Mouse (Mus musculus) MEL (cell line): ENCODE measurements around the gene Gm8005. TPM values are rescaled to one million over a fixed set of nuclear protein-coding genes. Genes with fewer than 3 reads are reported as not detected.
"Not testable (repeated sequence)": the region's sequence is repeated elsewhere in the genome, so short reads cannot be mapped to it uniquely, and the experiment has no call there.

ENCODE experiments used
- DNase-seq: peaks from one replicate; pipeline ENCODE4 v3.0.0; 2011; ENCODE audit warnings: low read depth, low spot score
- H3K27ac ChIP-seq: 2 replicates; pipeline ENCODE4 v1.5.1; 2012; ENCODE audit warnings: low read depth, mild to moderate bottlenecking, control low read depth, low read length, moderate library complexity; ENCODE audit not compliant: control insufficient read depth
- H3K27me3 ChIP-seq, 2 experiments: fragments of 150-350 bp in 1 of 2; sonication (generic) in 1 of 2; 2 replicates each; pipeline ENCODE4 v1.6.1; 2012; ENCODE audit warnings: low read length in 2 of 2, mild to moderate bottlenecking in 2 of 2, improper control_type of control experiment in 1 of 2, moderate library complexity in 1 of 2; ENCODE audit not compliant: insufficient read depth in 2 of 2, control insufficient read depth in 1 of 2
- H3K36me3 ChIP-seq, 2 experiments: 2 replicates each; pipeline ENCODE4 v1.6.1; 2012 to 2014; ENCODE audit warnings: low read length in 2 of 2, improper control_type of control experiment in 1 of 2, inconsistent platforms in 1 of 2, mild to moderate bottlenecking in 1 of 2; ENCODE audit not compliant: insufficient read depth in 2 of 2, control insufficient read depth in 1 of 2
- H3K4me1 ChIP-seq, 2 experiments: fragments of 150-350 bp in 1 of 2; sonication (generic) in 1 of 2; 2 replicates each; pipeline ENCODE4 v1.6.1; 2012; ENCODE audit warnings: low read length in 2 of 2, improper control_type of control experiment in 1 of 2, mild to moderate bottlenecking in 1 of 2; ENCODE audit not compliant: insufficient read depth in 2 of 2, control insufficient read depth in 1 of 2
- H3K4me3 ChIP-seq, 2 experiments: fragments of 150-350 bp in 1 of 2; sonication (generic) in 1 of 2; 2 replicates each; pipeline ENCODE4 v1.5.1; 2012; ENCODE audit warnings: low read depth in 2 of 2, low read length in 2 of 2, mild to moderate bottlenecking in 2 of 2, moderate library complexity in 2 of 2, control low read depth in 1 of 2, improper control_type of control experiment in 1 of 2; ENCODE audit not compliant: control insufficient read depth in 1 of 2, insufficient read depth in 1 of 2
- H3K79me2 ChIP-seq: 2 replicates; pipeline ENCODE4 v1.6.1; 2012; ENCODE audit warnings: mild to moderate bottlenecking, low read length, moderate library complexity; ENCODE audit not compliant: control insufficient read depth, poor library complexity, insufficient read depth
- H3K9ac ChIP-seq: 2 replicates; pipeline ENCODE4 v1.6.1; 2012; ENCODE audit warnings: low read depth, mild to moderate bottlenecking, control low read depth, low read length, moderate library complexity; ENCODE audit not compliant: control insufficient read depth, poor library complexity, severe bottlenecking
- H3K9me3 ChIP-seq: fragments of 150-350 bp; sonication (generic); replicated peaks from 2 replicates; pipeline ENCODE4 v1.6.1; 2012; ENCODE audit warnings: mild to moderate bottlenecking, low read length, improper control_type of control experiment, moderate library complexity; ENCODE audit not compliant: insufficient read depth
- polyA plus RNA-seq, 2 experiments: library from polyadenylated mRNA; stranded (reverse) in 1 of 2; unstranded in 1 of 2; fragments of >175 nt in 1 of 2; fragments of >200 nt in 1 of 2; gene quantifications; 2 replicates each; pipeline versions ENCODE4 v1.2.1 to v1.2.4; 2012; ENCODE audit warnings: low replicate concordance in 2 of 2, low read depth in 1 of 2; ENCODE audit not compliant: insufficient read length in 2 of 2, insufficient read depth in 1 of 2, missing spikeins in 1 of 2
- total RNA-seq: library from RNA; depleted of rRNA; stranded (reverse); fragments of 300-350 nt; gene quantifications from 2 replicates; pipeline ENCODE4 v1.2.3, GENCODE M21; 2012; rRNA removed

Gm8005 gene
- not detected in 2 replicates for total RNA-seq
- polyA plus RNA-seq: not detected

DNA sequence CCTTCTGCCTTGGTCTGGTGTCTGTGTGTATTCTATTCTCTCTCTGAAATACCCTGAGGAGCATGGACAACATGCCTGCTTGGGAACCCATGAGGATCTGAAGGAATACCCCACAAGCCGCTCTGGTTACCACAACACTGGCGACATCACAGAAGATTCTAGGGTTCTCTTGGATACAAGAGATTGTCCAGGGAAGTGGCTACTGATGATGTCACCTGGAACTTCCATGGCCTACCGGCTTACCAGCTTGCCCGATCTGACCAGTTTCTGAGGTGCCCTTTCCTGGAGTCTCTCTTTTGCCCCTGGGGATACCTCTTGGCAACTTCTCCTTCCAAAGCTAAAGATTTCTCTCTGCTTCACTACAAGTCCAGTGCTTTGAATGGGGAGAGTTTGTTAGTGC is at the start of gene Gm8005:
Gm8005 (minus strand) TSS at position 101 of the 400 bp plus-strand sequence.
- not testable (repeated sequence) for H3K79me2 ChIP-seq, H3K9ac ChIP-seq, H3K27ac ChIP-seq, H3K9me3 ChIP-seq, DNase-seq, H3K4me3 ChIP-seq, H3K36me3 ChIP-seq, H3K4me1 ChIP-seq, H3K27me3 ChIP-seq

DNA sequence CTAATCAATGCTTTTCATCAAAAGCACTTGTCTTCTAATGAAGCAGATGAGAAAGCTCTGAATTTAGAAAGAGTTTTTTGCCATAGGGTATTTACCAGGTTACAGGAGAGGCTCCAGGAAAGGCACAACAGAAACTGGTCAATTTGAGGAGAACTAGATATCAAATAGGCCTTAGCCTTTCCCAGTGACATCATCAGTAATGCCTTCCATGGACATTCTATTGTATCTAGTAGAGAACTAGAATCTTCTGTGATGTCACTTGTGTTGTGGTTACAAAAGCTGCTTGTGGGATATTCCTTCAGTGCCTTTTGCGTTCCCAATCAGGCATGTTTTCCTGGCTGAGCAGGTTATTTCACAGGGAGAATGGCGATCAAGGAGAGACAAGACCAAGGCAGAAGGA is 24.1 kb upstream of the Gm8005 start, which contains the start of gene Gm8011:
Gm8011 (plus strand) TSS at position 301 of the 400 bp plus-strand sequence.
- H3K4me1 ChIP-seq, H3K9ac ChIP-seq, H3K36me3 ChIP-seq, H3K27ac ChIP-seq, DNase-seq, H3K4me3 ChIP-seq, H3K9me3 ChIP-seq, H3K27me3 ChIP-seq, H3K79me2 ChIP-seq: not testable (repeated sequence)

Other genes starting within 250 kb of the Gm8005 start
- gene Gm3573, start 248.9 kb downstream of the Gm8005 start, total RNA-seq: not detected in 2 replicates
- gene Gm3573, start 248.9 kb downstream of the Gm8005 start, polyA plus RNA-seq: not detected
- gene Gm17026, start 179.6 kb downstream of the Gm8005 start, total RNA-seq: not detected in 2 replicates
- gene Gm17026, start 179.6 kb downstream of the Gm8005 start, polyA plus RNA-seq: not detected
- gene Gm9611, start 142.3 kb downstream of the Gm8005 start, total RNA-seq: not detected in 2 replicates
- gene Gm9611, start 142.3 kb downstream of the Gm8005 start, polyA plus RNA-seq: not detected
- gene Gm7995, start 129.5 kb downstream of the Gm8005 start, total RNA-seq: not detected in 2 replicates
- not detected for gene Gm7995, start 129.5 kb downstream of the Gm8005 start, polyA plus RNA-seq
- gene Gm8011, start 24.2 kb upstream of the Gm8005 start, total RNA-seq: 0.10 and 0.12 TPM in 2 replicates
- gene Gm8011, start 24.2 kb upstream of the Gm8005 start, polyA plus RNA-seq: not detected
- gene Gm8020, start 62.7 kb upstream of the Gm8005 start, total RNA-seq: not detected in 2 replicates
- not detected for gene Gm8020, start 62.7 kb upstream of the Gm8005 start, polyA plus RNA-seq
- gene Gm8024, start 84.6 kb upstream of the Gm8005 start, total RNA-seq: not detected in 2 replicates
- not detected for gene Gm8024, start 84.6 kb upstream of the Gm8005 start, polyA plus RNA-seq
- not detected in 2 replicates for gene Gm17124, start 160.2 kb upstream of the Gm8005 start, total RNA-seq
- gene Gm17124, start 160.2 kb upstream of the Gm8005 start, polyA plus RNA-seq: not detected
- gene Gm3633, start 202.2 kb upstream of the Gm8005 start, total RNA-seq: not detected in 2 replicates
- not detected for gene Gm3633, start 202.2 kb upstream of the Gm8005 start, polyA plus RNA-seq
- not detected in 2 replicates for gene Gm10378, start 216.3 kb upstream of the Gm8005 start, total RNA-seq
- not detected for gene Gm10378, start 216.3 kb upstream of the Gm8005 start, polyA plus RNA-seq